Mouse (Mus musculus): ENCODE measurements at regions not wholly inside any gene's neighbourhood (a gene's known extent, or its start where the extent isn't known, plus 50 kb on each side); places are given as distances from the start of the nearest gene placed in this dataset.

DNA sequence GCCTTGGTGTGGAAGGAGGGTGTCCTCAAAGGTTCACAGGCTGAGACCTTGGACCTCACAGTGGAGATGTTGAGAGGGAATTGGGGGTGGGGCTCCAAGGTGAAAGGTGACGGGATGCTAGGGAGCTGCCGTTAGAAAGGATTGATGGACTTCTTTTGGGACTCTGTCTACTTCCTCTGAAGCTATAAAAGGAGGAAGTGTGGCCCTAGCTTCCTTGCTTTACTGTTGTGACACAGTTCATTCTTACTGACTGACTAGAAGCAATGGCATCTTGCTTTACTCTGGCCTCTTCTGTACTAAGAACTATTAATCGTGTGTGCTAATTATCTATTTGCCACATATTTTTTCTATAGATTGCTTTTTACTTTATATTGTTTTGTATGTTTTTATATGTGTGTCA is 315.8 kb downstream of the Setd4 start:
- no peak overlapping the region for H3K4me3 ChIP-seq (ENCODE audit: low read length)
- ATAC-seq (replicated peaks; ENCODE audit: extremely low read depth, insufficient read depth, low FRiP score): no peak
- no peaks in the 10 kb centered on the region; the same call in 1 of the 2 replicates for H3K9me3 ChIP-seq (replicated peaks; ENCODE audit: control insufficient read depth, low read length)
- WGBS: 60% methylated on average over 3 of the region's 3 CpGs
- no peak overlapping the region for H3K27ac ChIP-seq (ENCODE audit: low read length)
- no peaks in the 10 kb centered on the region for H3K36me3 ChIP-seq (ENCODE audit: control insufficient read depth, insufficient read depth)
- peaks cover 5% of the 10 kb centered on the region; the same call in 1 of the 2 replicates for H3K27me3 ChIP-seq (ENCODE audit: control insufficient read depth, insufficient read depth, low read length)
- no peaks in the 10 kb centered on the region for H3K4me1 ChIP-seq (ENCODE audit: control insufficient read depth, insufficient read depth, low read length)
- no peak overlapping the region for H3K9ac ChIP-seq (ENCODE audit: low read length)
- H3K4me2 ChIP-seq (ENCODE audit: low read depth, low read length): no peak overlapping the region

- Histone ChIP-seq H3K27me3 (ENCODE audit: control insufficient read depth, insufficient read depth, low read length) (0 out of 2 replicates have a peak, but pooled peaks cover 3% of the 10 kb centered on the region), H3K4me3 (ENCODE audit: low read length) (no peak overlapping the region), H3K9me3 (replicated peaks; ENCODE audit: control insufficient read depth, low read length) (no peaks in the 10 kb centered on the region; the same call in 1 of the 2 replicates), H3K9ac (ENCODE audit: low read length) (no peak overlapping the region), H3K36me3 (ENCODE audit: control insufficient read depth, insufficient read depth) (no peaks in the 10 kb centered on the region), H3K4me1 (ENCODE audit: control insufficient read depth, insufficient read depth, low read length) (no peaks in the 10 kb centered on the region), H3K27ac (ENCODE audit: low read length) (no peak overlapping the region), H3K4me2 (ENCODE audit: low read depth, low read length) (no peak overlapping the region)
- WGBS: 65% methylated on average over 2 of the region's 2 CpGs
- no peak for ATAC-seq (replicated peaks; ENCODE audit: extremely low read depth, insufficient read depth, low FRiP score)
Measured at GRCm38 (mm10) chr16:93287520-93287919, 316.3 kb downstream of the Setd4 start.

- Histone ChIP-seq H3K9ac (ENCODE audit: low read length) (no peak overlapping the region), H3K9me3 (replicated peaks; ENCODE audit: control insufficient read depth, low read length) (no peaks in the 10 kb centered on the region; the same call in 1 of the 2 replicates), H3K27ac (ENCODE audit: low read length) (no peak overlapping the region), H3K36me3 (ENCODE audit: control insufficient read depth, insufficient read depth) (no peaks in the 10 kb centered on the region), H3K27me3 (ENCODE audit: control insufficient read depth, insufficient read depth, low read length) (0 out of 2 replicates have a peak, but pooled peaks cover 3% of the 10 kb centered on the region), H3K4me2 (ENCODE audit: low read depth, low read length) (no peak overlapping the region), H3K4me1 (ENCODE audit: control insufficient read depth, insufficient read depth, low read length) (no peaks in the 10 kb centered on the region), H3K4me3 (ENCODE audit: low read length) (no peak overlapping the region)
- whole genome bisulfite sequencing: 82% methylated on average over 3 of the region's 3 CpGs
- no peak for ATAC-seq (replicated peaks; ENCODE audit: extremely low read depth, insufficient read depth, low FRiP score)
Measured at GRCm38 (mm10) chr16:93286816-93287215, 317.0 kb downstream of the Setd4 start.

- H3K4me3 ChIP-seq (ENCODE audit: low read length): no peak overlapping the region
- H3K9ac ChIP-seq (ENCODE audit: low read length): no peak overlapping the region
- WGBS: 88% methylated on average over 6 of the region's 6 CpGs
- no peak overlapping the region for H3K27ac ChIP-seq (ENCODE audit: low read length)
- no peak overlapping the region for H3K4me2 ChIP-seq (ENCODE audit: low read depth, low read length)
- H3K9me3 ChIP-seq (replicated peaks; ENCODE audit: control insufficient read depth, low read length): no peaks in the 10 kb centered on the region; the same call in 1 of the 2 replicates
- H3K4me1 ChIP-seq (ENCODE audit: control insufficient read depth, insufficient read depth, low read length): no peaks in the 10 kb centered on the region
- no peak for ATAC-seq (replicated peaks; ENCODE audit: extremely low read depth, insufficient read depth, low FRiP score)
- H3K36me3 ChIP-seq (ENCODE audit: control insufficient read depth, insufficient read depth): no peaks in the 10 kb centered on the region
- H3K27me3 ChIP-seq (ENCODE audit: control insufficient read depth, insufficient read depth, low read length): no peaks in the 10 kb centered on the region
Measured at GRCm38 (mm10) chr16:93285191-93285590, 318.7 kb downstream of the Setd4 start.

DNA sequence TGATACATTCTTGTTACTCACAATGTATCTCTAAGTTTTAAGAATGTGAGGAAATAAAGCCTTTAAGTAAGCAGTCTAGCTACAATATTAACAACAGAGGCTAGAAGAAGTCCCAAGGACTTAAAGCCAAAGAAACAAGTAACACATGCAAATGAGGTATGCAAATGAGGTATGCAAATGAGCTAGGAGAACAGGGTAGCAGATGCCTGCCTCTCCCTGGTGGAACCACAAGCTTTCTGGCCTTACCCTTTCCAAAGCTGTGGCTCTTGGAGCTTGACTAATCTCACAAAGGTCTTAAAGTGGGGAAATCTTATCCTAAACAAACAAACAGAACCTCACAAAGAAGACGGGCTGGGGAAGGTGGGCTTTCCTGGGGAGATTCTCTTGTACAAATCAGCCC is 322.1 kb downstream of the Setd4 start:
- WGBS: 20% methylated on average over 1 of the region's 1 CpGs
- no peak overlapping the region for H3K9ac ChIP-seq (ENCODE audit: low read length)
- no peak for ATAC-seq (replicated peaks; ENCODE audit: extremely low read depth, insufficient read depth, low FRiP score)

GRCm38 (mm10) chr16:93272636-93273035 is 331.2 kb downstream of the Setd4 start:
- H3K9ac ChIP-seq (ENCODE audit: low read length): no peak overlapping the region
- H3K9me3 ChIP-seq (replicated peaks; ENCODE audit: control insufficient read depth, low read length): no peaks in the 10 kb centered on the region
- WGBS: 55% methylated on average over 8 of the region's 8 CpGs
- no peak overlapping the region for H3K4me3 ChIP-seq (ENCODE audit: low read length)
- no peak overlapping the region for H3K27ac ChIP-seq (ENCODE audit: low read length)
- H3K36me3 ChIP-seq (ENCODE audit: control insufficient read depth, insufficient read depth): no peaks in the 10 kb centered on the region
- H3K27me3 ChIP-seq (ENCODE audit: control insufficient read depth, insufficient read depth, low read length): no peaks in the 10 kb centered on the region
- no peak overlapping the region for H3K4me2 ChIP-seq (ENCODE audit: low read depth, low read length)
- no peak for ATAC-seq (replicated peaks; ENCODE audit: extremely low read depth, insufficient read depth, low FRiP score)
- H3K4me1 ChIP-seq (ENCODE audit: control insufficient read depth, insufficient read depth, low read length): no peaks in the 10 kb centered on the region

More for the DNA sequence above, 322.1 kb downstream of the Setd4 start:
- H3K9me3 ChIP-seq (replicated peaks; ENCODE audit: control insufficient read depth, low read length): no peaks in the 10 kb centered on the region; the same call in 1 of the 2 replicates
- H3K4me3 ChIP-seq (ENCODE audit: low read length): no peak overlapping the region
- no peak overlapping the region for H3K27ac ChIP-seq (ENCODE audit: low read length)
- no peak overlapping the region for H3K4me2 ChIP-seq (ENCODE audit: low read depth, low read length)
- H3K36me3 ChIP-seq (ENCODE audit: control insufficient read depth, insufficient read depth): no peaks in the 10 kb centered on the region
- H3K4me1 ChIP-seq (ENCODE audit: control insufficient read depth, insufficient read depth, low read length): no peaks in the 10 kb centered on the region
- peaks cover 4% of the 10 kb centered on the region; the same call in 1 of the 2 replicates for H3K27me3 ChIP-seq (ENCODE audit: control insufficient read depth, insufficient read depth, low read length)

- H3K36me3 ChIP-seq (ENCODE audit: control insufficient read depth, insufficient read depth): no peaks in the 10 kb centered on the region
- no peak overlapping the region for H3K4me2 ChIP-seq (ENCODE audit: low read depth, low read length)
- no peak overlapping the region for H3K9ac ChIP-seq (ENCODE audit: low read length)
- H3K27ac ChIP-seq (ENCODE audit: low read length): no peak overlapping the region
- H3K4me3 ChIP-seq (ENCODE audit: low read length): no peak overlapping the region
- WGBS: 63% methylated on average over 6 of the region's 6 CpGs
- ATAC-seq (replicated peaks; ENCODE audit: extremely low read depth, insufficient read depth, low FRiP score): no peak
- no peaks in the 10 kb centered on the region for H3K4me1 ChIP-seq (ENCODE audit: control insufficient read depth, insufficient read depth, low read length)
- no peaks in the 10 kb centered on the region for H3K27me3 ChIP-seq (ENCODE audit: control insufficient read depth, insufficient read depth, low read length)
- no peaks in the 10 kb centered on the region for H3K9me3 ChIP-seq (replicated peaks; ENCODE audit: control insufficient read depth, low read length)
Measured at GRCm38 (mm10) chr16:93272146-93272545, 331.7 kb downstream of the Setd4 start.

DNA sequence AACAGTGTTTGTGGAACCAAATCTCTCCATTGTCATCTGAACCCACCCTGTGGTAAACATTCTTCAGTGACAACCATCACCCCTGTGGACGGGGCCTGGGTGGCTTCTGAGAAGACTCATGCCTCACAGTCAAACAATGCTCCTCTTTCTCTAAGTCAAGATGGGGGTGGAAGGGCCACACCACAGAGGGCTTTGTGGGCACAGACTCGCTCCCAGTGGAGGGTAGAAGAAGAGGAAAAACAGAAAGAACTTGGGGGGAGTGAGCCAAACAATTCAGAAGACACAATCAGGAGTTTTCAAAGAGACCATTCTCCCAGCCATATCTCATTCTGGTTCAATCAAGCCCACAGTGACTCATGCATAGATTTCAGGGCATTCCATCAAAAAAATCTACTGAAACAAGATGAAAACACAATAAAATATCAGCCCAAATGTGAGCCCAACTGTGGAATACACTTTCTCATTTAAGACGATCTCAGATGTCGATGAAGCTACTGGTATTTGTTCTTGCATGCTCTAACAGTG is 339.7 kb downstream of the Setd4 start:
- H3K4me2 ChIP-seq (ENCODE audit: low read depth, low read length): no peak overlapping the region
- no peak for ATAC-seq (replicated peaks; ENCODE audit: extremely low read depth, insufficient read depth, low FRiP score)

DNA sequence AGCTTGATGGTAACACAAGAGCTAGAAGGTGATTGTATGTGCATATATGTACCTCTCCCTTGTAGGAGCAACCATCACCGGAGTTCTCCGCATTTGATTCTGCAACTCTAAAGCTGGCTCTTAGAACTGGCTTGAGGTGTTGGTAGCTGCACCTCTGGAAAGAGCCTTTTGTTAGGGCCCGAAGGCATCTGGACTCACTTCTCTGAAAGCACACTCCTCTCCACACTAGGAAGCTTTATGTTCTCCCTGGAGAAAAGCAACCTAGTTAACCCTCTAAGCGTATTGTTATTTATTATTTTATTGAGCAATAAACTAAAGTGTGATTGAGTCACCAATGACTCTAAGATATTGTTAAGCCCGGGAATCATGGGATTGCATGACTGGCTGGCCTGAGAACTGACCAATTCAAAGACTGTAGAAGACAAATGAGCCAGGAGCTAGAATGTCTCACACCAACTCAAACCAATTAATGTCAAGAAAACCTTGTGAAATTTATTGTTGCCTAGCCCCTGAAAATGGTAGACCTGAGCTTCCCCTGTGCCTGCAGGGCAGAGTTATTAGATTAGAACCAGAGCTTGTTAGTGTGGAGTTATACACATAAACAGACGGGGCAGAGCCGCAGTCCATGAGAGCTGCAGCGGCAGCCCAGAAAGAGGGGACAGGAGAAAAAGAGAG is 340.6 kb downstream of the Setd4 start:
- no peak for ATAC-seq (replicated peaks; ENCODE audit: extremely low read depth, insufficient read depth, low FRiP score)
- 82% methylated on average over 8 of the region's 8 CpGs for WGBS
- Histone ChIP-seq H3K27me3 (ENCODE audit: control insufficient read depth, insufficient read depth, low read length) (no peaks in the 10 kb centered on the region), H3K36me3 (ENCODE audit: control insufficient read depth, insufficient read depth) (no peaks in the 10 kb centered on the region), H3K4me1 (ENCODE audit: control insufficient read depth, insufficient read depth, low read length) (no peaks in the 10 kb centered on the region), H3K4me3 (ENCODE audit: low read length) (no peak overlapping the region), H3K9me3 (replicated peaks; ENCODE audit: control insufficient read depth, low read length) (no peaks in the 10 kb centered on the region), H3K9ac (ENCODE audit: low read length) (no peak overlapping the region), H3K4me2 (ENCODE audit: low read depth, low read length) (no peak overlapping the region), H3K27ac (ENCODE audit: low read length) (no peak overlapping the region)

More for the DNA sequence above, 339.7 kb downstream of the Setd4 start:
- H3K9ac ChIP-seq (ENCODE audit: low read length): no peak overlapping the region
- no peak overlapping the region for H3K4me3 ChIP-seq (ENCODE audit: low read length)
- H3K27me3 ChIP-seq (ENCODE audit: control insufficient read depth, insufficient read depth, low read length): no peaks in the 10 kb centered on the region
- 59% methylated on average over 4 of the region's 4 CpGs for WGBS
- no peak overlapping the region for H3K27ac ChIP-seq (ENCODE audit: low read length)
- H3K4me1 ChIP-seq (ENCODE audit: control insufficient read depth, insufficient read depth, low read length): no peaks in the 10 kb centered on the region
- H3K9me3 ChIP-seq (replicated peaks; ENCODE audit: control insufficient read depth, low read length): no peaks in the 10 kb centered on the region
- H3K36me3 ChIP-seq (ENCODE audit: control insufficient read depth, insufficient read depth): no peaks in the 10 kb centered on the region
